Mouse (Mus musculus): ENCODE data around the gene Zfp341.

GRCm38 (mm10) chr2:154572996-154573395 lies 40.1 kb upstream of the Zfp341 start:
- TF ChIP-seq POLR2A (IDR thresholded peaks at IDR 0.05; ENCODE audit: borderline replicate concordance, control insufficient read depth, low read depth, low read length) (no peak), CTCF (IDR thresholded peaks at IDR 0.05; ENCODE audit: control insufficient read depth, insufficient read depth, low read length) (no peak)

All from bone marrow, adult 2 months (tissue).